Comparison of ENCODE assay signal across 13 mouse cellular contexts in the genomic region with DNA sequence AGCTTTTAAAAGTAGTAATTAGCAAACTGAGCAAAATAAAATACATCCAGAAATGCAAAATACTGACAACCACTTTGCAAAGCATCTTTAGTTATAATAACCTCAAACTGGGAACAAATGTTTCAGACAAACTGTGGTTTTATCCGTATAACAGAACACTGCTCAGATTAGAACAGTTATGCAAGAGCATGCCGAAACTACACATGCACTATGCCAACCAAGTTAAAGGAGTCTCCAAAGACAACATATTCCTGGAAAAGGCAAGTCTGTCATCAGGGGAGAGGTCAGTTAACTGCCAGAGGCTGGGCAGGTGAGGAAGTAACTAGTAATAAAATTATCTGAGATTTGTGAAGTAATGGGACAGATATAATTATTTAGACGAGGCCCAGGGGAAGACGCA.
"Had no signal": no experiment of that assay in that cellular context is flagged by ENCODE, and none has a peak within 500 bp of the region (broad histone marks: within the 10 kb centered on the region; RNA-seq: fewer than 3 reads in every experiment).

No protein-coding gene starts in this region.

- DNase-seq: kidney, adult 18-20 months; kidney, postnatal 25 days; left cerebral cortex, postnatal 4 days; liver, embryonic 13.5 days; lung, embryonic 14.5 days; thymus, adult 18-20 months; thymus, postnatal 36 days had no signal

- H3K4me2 ChIP-seq: limb, embryonic 12.5 days; limb, embryonic 15.5 days; liver, embryonic 13.5 days; lung, embryonic 14.5 days; midbrain, embryonic 13.5 days had no signal

- H3K4me1 ChIP-seq: limb, embryonic 12.5 days; limb, embryonic 15.5 days; liver, embryonic 13.5 days; midbrain, embryonic 13.5 days had no signal

- ATAC-seq: lung, postnatal 0 days; midbrain, embryonic 13.5 days had no signal

- H3K36me3 ChIP-seq: liver, embryonic 13.5 days had no signal

- H3K27me3 ChIP-seq: limb, embryonic 12.5 days; limb, embryonic 15.5 days; liver, embryonic 13.5 days; midbrain, embryonic 13.5 days had no signal

- H3K4me3 ChIP-seq: limb, embryonic 12.5 days; limb, embryonic 15.5 days; liver, embryonic 13.5 days; midbrain, embryonic 13.5 days had no signal

- H3K9ac ChIP-seq: limb, embryonic 12.5 days; limb, embryonic 15.5 days; liver, embryonic 13.5 days; lung, embryonic 14.5 days; midbrain, embryonic 13.5 days had no signal

- H3K27ac ChIP-seq: kidney, postnatal 0 days; limb, embryonic 12.5 days; limb, embryonic 15.5 days; liver, embryonic 13.5 days; macrophage; midbrain, embryonic 13.5 days had no signal

- H3K9me3 ChIP-seq: limb, embryonic 12.5 days; limb, embryonic 15.5 days; liver, embryonic 13.5 days; midbrain, embryonic 13.5 days had no signal
